Mouse (Mus musculus) kidney, embryonic 15.5 days (tissue): ENCODE results near the gene Pilra. TPM values are rescaled to one million over a fixed set of nuclear protein-coding genes. Genes with fewer than 3 reads are reported as not detected.
A peak's percentile ranks its signal among the peaks of the same experiment; 100 is the strongest.
"Not testable (repeated sequence)": the region's sequence is repeated elsewhere in the genome, so short reads cannot be mapped to it uniquely, and the experiment has no call there.

Experiments used
- ATAC-seq: fragments of 200-750 bp; cut with Nextera tagmentation; replicated peaks from 2 replicates; pipeline ENCODE4 v1.8.0; 2017; ENCODE audit warnings: moderate TSS enrichment; ENCODE audit not compliant: low FRiP score
- H3K27ac ChIP-seq: fragments of 300-500 bp; sonication (generic); 2 replicates; pipeline ENCODE4 v1.5.1; 2015; ENCODE audit warnings: mild to moderate bottlenecking, inconsistent platforms
- H3K27me3 ChIP-seq: fragments of 300-500 bp; sonication (generic); 2 replicates; pipeline ENCODE4 v1.6.1; 2015; ENCODE audit warnings: inconsistent platforms
- H3K36me3 ChIP-seq: fragments of 300-500 bp; sonication (generic); 2 replicates; pipeline ENCODE4 v1.6.1; 2015; ENCODE audit warnings: inconsistent platforms
- H3K4me1 ChIP-seq: fragments of 300-500 bp; sonication (generic); 2 replicates; pipeline ENCODE4 v1.6.1; 2015; ENCODE audit warnings: inconsistent platforms
- H3K4me2 ChIP-seq: fragments of 300-500 bp; sonication (generic); 2 replicates; pipeline ENCODE4 v1.6.1; 2015; ENCODE audit warnings: moderate library complexity, mild to moderate bottlenecking, inconsistent platforms
- H3K4me3 ChIP-seq: fragments of 300-500 bp; sonication (generic); replicated peaks from 2 replicates; pipeline ENCODE4 v1.5.1; 2015; ENCODE audit warnings: mild to moderate bottlenecking, inconsistent platforms
- H3K9ac ChIP-seq: fragments of 300-500 bp; sonication (generic); 2 replicates; pipeline ENCODE4 v1.6.1; 2015; ENCODE audit warnings: mild to moderate bottlenecking, inconsistent platforms
- H3K9me3 ChIP-seq: fragments of 300-500 bp; sonication (generic); replicated peaks from 2 replicates; pipeline ENCODE4 v1.6.1; 2016; ENCODE audit warnings: inconsistent platforms
- WGBS: fragments of 180-500 bp; shearing (Covaris S2); methylation state at CpG from one replicate; pipeline ENCODE4 v1.1.7; 2015; ENCODE audit warnings: mixed read lengths; 5-methylcytosine and 5-hydroxymethylcytosine counted together
- polyA plus RNA-seq: library from polyadenylated mRNA; unstranded; fragments of >200 nt; fragmentation: Nextera tagmentation; extraction: Ambion mirVana; gene quantifications from 2 replicates; pipeline ENCODE4 v1.2.1, GENCODE M21; 2015

Gene Pilra
- polyA plus RNA-seq, 1 experiment from 2014 or later: 1.3 TPM

DNA sequence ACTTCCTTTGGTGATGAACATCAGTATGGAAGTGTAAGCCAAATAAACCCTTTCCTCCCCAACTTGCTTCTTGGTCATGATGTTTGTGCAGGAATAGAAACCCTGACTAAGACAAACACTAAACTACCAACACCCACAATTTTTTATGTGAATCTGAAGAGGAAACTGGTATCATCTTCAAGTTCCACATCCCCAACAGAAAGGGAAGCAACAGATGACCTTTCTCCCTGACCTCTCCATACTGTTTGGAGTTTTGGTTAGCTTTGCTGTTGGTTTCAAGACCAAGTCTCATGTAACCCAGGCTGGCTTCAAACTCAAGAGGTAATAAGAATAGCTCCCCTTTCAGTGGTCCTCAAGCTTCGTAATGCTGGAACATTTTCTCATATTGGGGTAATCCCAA is 14.2 kb upstream of the Pilra start:
- WGBS: 89% methylated on average over 1 of the region's 1 CpGs
- H3K9me3 ChIP-seq, H3K27me3 ChIP-seq, H3K9ac ChIP-seq, H3K36me3 ChIP-seq, H3K4me2 ChIP-seq, H3K4me1 ChIP-seq, H3K4me3 ChIP-seq, ATAC-seq, H3K27ac ChIP-seq: not testable (repeated sequence)

- not testable (repeated sequence) for H3K27me3 ChIP-seq, H3K4me3 ChIP-seq
Observed at GRCm38 (mm10) chr5:137837110-137837509, 1.0 kb upstream of the Pilra start.

DNA sequence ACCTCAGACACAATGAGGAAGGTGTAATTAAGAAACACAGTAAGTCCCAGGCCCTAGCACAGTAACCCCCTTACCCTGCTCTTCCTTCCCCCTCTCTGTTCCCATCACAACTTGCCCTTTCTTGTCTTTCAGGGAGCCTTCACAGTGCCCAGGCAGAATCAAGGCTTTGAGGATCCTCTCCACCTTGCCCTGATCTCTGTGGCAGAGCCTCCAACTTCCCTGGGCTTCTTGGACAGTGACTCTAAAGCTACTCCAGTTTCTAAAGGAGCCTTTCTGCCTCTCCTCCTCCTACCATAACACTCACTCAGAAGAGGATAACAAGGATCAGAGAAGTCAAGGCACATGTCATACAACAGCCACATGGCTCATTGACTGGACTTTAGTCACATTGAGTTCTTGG is 530 bp upstream of the Pilra start:
- Histone ChIP-seq H3K27ac (no peak overlapping the region), H3K9ac (no peak overlapping the region), H3K4me1 (no peaks in the 10 kb centered on the region), H3K36me3 (no peaks in the 10 kb centered on the region), H3K4me2 (no peak overlapping the region), H3K4me3 (no peak overlapping the region), H3K27me3 (no peaks in the 10 kb centered on the region), H3K9me3 (no peaks in the 10 kb centered on the region)
- ATAC-seq: no peak

More at GRCm38 (mm10) chr5:137837110-137837509, 1.0 kb upstream of the Pilra start:
- not testable (repeated sequence) for H3K9ac ChIP-seq, ATAC-seq, H3K36me3 ChIP-seq, H3K27ac ChIP-seq, H3K9me3 ChIP-seq, H3K4me1 ChIP-seq, H3K4me2 ChIP-seq

- Histone ChIP-seq H3K4me2 (no peak overlapping the region), H3K4me3 (no peak overlapping the region), H3K36me3 (no peaks in the 10 kb centered on the region), H3K27ac (no peak overlapping the region), H3K4me1 (no peaks in the 10 kb centered on the region), H3K9me3 (no peaks in the 10 kb centered on the region), H3K9ac (no peak overlapping the region), H3K27me3 (no peaks in the 10 kb centered on the region)
- no peak for ATAC-seq
- WGBS: 48% methylated on average over 4 of the region's 4 CpGs
Observed at GRCm38 (mm10) chr5:137833500-137833899, 2.6 kb downstream of the Pilra start.

- no peak for ATAC-seq
Observed at GRCm38 (mm10) chr5:137831506-137831905, 4.6 kb downstream of the Pilra start.

DNA sequence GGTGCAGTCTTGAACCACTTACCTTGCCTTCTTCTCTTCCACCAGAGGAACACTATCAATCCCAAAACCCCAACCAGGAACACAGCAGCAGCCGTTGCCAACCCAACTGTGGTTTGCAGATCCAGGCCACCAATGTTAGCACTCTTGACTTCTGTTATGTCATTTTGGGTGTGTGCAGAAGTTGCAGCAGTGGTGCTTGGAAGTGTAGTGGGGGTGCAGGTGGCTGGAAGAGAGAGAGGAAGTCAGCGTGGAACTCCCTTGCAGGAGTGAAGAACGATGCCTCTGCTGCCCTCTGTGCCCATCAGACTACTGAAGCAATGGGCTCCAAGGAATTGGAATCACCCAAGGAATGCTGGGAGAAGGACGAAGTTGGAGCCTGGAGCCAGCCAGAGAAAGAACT is 5.0 kb downstream of the Pilra start:
- ATAC-seq: no peak

More at GRCm38 (mm10) chr5:137831506-137831905, 4.6 kb downstream of the Pilra start:
- no peak overlapping the region for H3K4me3 ChIP-seq
- 74% methylated on average over 6 of the region's 6 CpGs for WGBS
- H3K9ac ChIP-seq: no peak overlapping the region
- H3K4me2 ChIP-seq: no peak overlapping the region
- no peaks in the 10 kb centered on the region for H3K36me3 ChIP-seq
- H3K27ac ChIP-seq: no peak overlapping the region
- H3K4me1 ChIP-seq: no peaks in the 10 kb centered on the region
- no peaks in the 10 kb centered on the region for H3K9me3 ChIP-seq
- no peaks in the 10 kb centered on the region for H3K27me3 ChIP-seq

GRCm38 (mm10) chr5:137830238-137830637 is 5.8 kb downstream of the Pilra start:
- WGBS: 72% methylated on average over 7 of the region's 7 CpGs
- H3K27ac ChIP-seq: 0 out of 2 replicates have a peak overlapping the region, but pooled peaks have one; percentile 20

More for the DNA sequence above, 5.0 kb downstream of the Pilra start:
- Histone ChIP-seq H3K4me3 (no peak overlapping the region), H3K36me3 (no peaks in the 10 kb centered on the region), H3K4me1 (no peaks in the 10 kb centered on the region), H3K27me3 (no peaks in the 10 kb centered on the region), H3K9ac (no peak overlapping the region), H3K27ac (no peak overlapping the region), H3K4me2 (no peak overlapping the region), H3K9me3 (no peaks in the 10 kb centered on the region)
- WGBS: 85% methylated on average over 4 of the region's 4 CpGs

DNA sequence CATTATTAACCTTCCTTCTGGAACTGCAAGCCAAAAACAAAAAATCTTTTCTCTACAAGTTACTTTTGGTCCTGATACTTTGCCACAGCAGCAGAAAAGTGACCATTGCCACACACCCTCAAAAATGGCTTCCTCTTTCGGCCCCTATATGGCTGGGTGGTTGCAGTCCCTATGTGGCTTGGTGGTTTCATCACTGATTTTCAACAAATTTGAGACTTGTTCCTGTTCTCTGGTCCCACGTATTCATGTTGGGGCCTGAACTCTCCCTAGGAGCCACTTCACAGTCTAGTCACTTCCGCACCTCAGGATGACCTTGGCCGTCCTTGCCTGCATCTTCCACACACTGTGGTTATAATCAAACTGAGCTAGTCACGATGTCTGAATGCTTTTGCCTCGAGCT is 7.4 kb downstream of the Pilra start:
- Histone ChIP-seq H3K27ac (no peak overlapping the region), H3K27me3 (no peaks in the 10 kb centered on the region), H3K4me1 (no peaks in the 10 kb centered on the region), H3K4me2 (no peak overlapping the region), H3K4me3 (no peak overlapping the region), H3K36me3 (no peaks in the 10 kb centered on the region), H3K9ac (no peak overlapping the region), H3K9me3 (no peaks in the 10 kb centered on the region)
- 89% methylated on average over 6 of the region's 6 CpGs for WGBS
- ATAC-seq: no peak

More at GRCm38 (mm10) chr5:137830238-137830637, 5.8 kb downstream of the Pilra start:
- Histone ChIP-seq H3K4me2 (no peak overlapping the region), H3K36me3 (no peaks in the 10 kb centered on the region), H3K27me3 (no peaks in the 10 kb centered on the region), H3K4me3 (no peak overlapping the region), H3K9ac (no peak overlapping the region), H3K4me1 (no peaks in the 10 kb centered on the region), H3K9me3 (no peaks in the 10 kb centered on the region)
- no peak for ATAC-seq

GRCm38 (mm10) chr5:137826421-137826820 is 9.7 kb downstream of the Pilra start:
- Histone ChIP-seq H3K27ac (no peak overlapping the region), H3K4me2 (no peak overlapping the region), H3K4me3 (no peak overlapping the region), H3K9ac (no peak overlapping the region), H3K27me3 (no peaks in the 10 kb centered on the region), H3K36me3 (no peaks in the 10 kb centered on the region), H3K4me1 (no peaks in the 10 kb centered on the region), H3K9me3 (no peaks in the 10 kb centered on the region)
- whole genome bisulfite sequencing: 61% methylated on average over 7 of the region's 7 CpGs
- no peak for ATAC-seq

DNA sequence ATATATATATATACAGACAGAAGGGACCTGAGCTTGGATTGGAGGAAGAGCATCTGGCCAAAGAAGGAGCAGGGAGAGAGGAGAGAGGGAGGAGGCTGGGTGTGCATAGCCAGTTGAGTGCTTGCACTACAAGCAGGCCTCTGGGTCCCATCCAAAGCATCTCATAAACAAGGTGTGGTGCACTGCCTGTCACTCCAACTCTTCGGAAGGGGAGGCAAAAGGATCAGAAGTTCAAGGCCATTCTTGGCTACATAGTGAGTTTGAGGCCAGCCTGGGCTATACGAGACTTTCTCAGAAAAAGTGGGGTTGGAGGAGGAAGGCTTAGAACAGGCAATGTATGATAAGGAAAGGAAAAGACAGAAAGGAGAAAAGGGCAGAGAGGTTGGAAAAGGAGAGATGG is 10.1 kb downstream of the Pilra start:
- H3K4me1 ChIP-seq: no peaks in the 10 kb centered on the region
- H3K4me3 ChIP-seq: no peak overlapping the region
- no peak overlapping the region for H3K4me2 ChIP-seq
- H3K36me3 ChIP-seq: no peaks in the 10 kb centered on the region
- ATAC-seq: no peak
- WGBS: 91% methylated on average over 2 of the region's 2 CpGs
- no peak overlapping the region for H3K27ac ChIP-seq
- no peaks in the 10 kb centered on the region for H3K27me3 ChIP-seq
- H3K9ac ChIP-seq: no peak overlapping the region
- H3K9me3 ChIP-seq: no peaks in the 10 kb centered on the region

DNA sequence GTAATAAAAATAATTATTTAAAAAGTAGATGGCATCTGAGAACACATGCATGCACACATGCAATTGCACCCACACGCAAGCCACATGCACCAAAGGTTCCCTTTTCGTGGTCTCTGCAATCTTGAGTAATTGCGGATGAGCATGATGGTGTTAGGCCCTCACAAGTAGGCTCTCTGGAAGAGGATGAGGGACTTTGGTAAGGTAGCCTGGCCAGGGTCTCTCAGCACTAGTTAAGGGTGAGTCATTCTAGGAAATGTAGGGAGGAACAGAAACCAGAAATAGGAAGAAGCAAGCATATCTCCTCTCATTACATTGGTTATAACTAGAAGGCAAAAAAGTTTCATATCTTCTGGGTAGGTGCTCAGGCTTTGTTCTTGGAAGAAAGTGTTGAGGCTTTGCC is 11.1 kb downstream of the Pilra start:
- Histone ChIP-seq H3K4me1 (no peaks in the 10 kb centered on the region), H3K27me3 (no peaks in the 10 kb centered on the region), H3K27ac (no peak overlapping the region), H3K9ac (no peak overlapping the region), H3K9me3 (no peaks in the 10 kb centered on the region), H3K4me3 (no peak overlapping the region), H3K4me2 (no peak overlapping the region), H3K36me3 (no peaks in the 10 kb centered on the region)
- 87% methylated on average over 3 of the region's 3 CpGs for WGBS
- no peak for ATAC-seq

DNA sequence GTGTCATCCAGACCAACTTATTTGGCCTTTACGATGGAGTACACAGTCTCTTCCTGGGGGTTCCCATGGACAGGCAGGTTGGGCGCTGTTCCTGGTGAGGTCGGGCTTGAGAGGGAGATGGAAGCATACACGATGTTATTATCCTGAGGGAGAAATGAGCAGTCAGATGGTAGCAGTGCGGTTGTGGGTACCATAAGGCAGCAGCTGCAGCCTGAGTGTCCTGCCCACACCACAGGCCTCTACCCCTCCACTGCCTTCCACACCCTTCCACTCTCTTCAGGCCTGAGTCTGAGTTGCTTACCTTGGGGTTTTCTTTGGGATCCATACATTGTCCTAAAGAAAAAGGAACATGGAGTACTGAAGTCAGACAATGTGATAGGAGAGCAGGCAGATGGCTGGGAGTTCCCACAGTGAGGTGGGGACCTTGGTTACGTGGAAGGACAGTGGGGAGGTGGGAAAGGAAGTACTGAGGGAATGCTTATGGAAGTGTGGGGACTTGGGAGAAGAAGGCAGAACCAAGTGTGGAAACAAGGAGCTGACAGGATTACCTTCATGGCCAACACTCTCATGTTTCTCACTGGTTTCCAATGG is 12.5 kb downstream of the Pilra start:
- Histone ChIP-seq H3K4me3 (no peak overlapping the region), H3K27ac (no peak overlapping the region), H3K27me3 (no peaks in the 10 kb centered on the region), H3K4me1 (no peaks in the 10 kb centered on the region), H3K9me3 (no peaks in the 10 kb centered on the region), H3K4me2 (no peak overlapping the region), H3K9ac (no peak overlapping the region), H3K36me3 (no peaks in the 10 kb centered on the region)
- ATAC-seq: no peak
- 88% methylated on average over 6 of the region's 6 CpGs for WGBS

DNA sequence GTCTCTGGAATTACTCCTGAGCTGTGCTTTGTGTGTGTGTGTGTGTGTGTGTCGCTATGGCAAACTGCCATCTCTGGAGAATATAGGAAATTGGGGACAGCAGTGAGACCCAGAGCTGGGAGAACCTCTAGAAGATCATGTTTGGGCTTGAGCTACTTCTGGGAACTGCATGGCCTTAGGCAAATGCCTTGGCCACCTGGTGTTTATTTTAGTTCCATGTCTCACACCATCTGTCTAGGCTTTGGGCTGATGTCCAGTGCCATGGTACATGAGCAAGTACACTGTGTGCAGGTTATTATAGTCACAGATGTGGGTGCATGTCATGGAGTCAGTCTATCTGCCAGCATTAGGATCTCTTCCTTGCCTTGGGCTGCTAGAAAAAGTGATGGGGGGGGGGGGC is 13.5 kb downstream of the Pilra start:
- Histone ChIP-seq H3K9ac (no peak overlapping the region), H3K4me2 (no peak overlapping the region), H3K27me3 (no peaks in the 10 kb centered on the region), H3K36me3 (no peaks in the 10 kb centered on the region), H3K4me1 (no peaks in the 10 kb centered on the region), H3K27ac (no peak overlapping the region), H3K9me3 (no peaks in the 10 kb centered on the region), H3K4me3 (no peak overlapping the region)
- 81% methylated on average over 1 of the region's 1 CpGs for WGBS
- ATAC-seq: no peak
